Mouse (Mus musculus): ENCODE data around the gene 1600002K03Rik. TPM values are rescaled to one million over a fixed set of nuclear protein-coding genes. Genes with fewer than 3 reads are reported as not detected.
A peak's percentile ranks its signal among the peaks of the same experiment; 100 is the strongest.

The 1600002K03Rik gene
- total RNA-seq, 1 experiment from 2014 or later, result 15.6 TPM

GRCm38 (mm10) chr10:80139975-80140665 is 32.6 kb upstream of the 1600002K03Rik start:
- no peak for ATAC-seq (replicated peaks; ENCODE audit: low read depth, poor library complexity, severe bottlenecking)

GRCm38 (mm10) chr10:80140666-80141035 is 32.1 kb upstream of the 1600002K03Rik start, which contains the start of gene Cbarp:
Gene Cbarp, minus strand, starts transcription at chr10:80140835.
- no peak for ATAC-seq (replicated peaks; ENCODE audit: low read depth, poor library complexity, severe bottlenecking)

- peak; percentile 83 for ATAC-seq (replicated peaks; ENCODE audit: low read depth, poor library complexity, severe bottlenecking)
Observed at GRCm38 (mm10) chr10:80141243-80141642, 31.5 kb upstream of the 1600002K03Rik start.

- ATAC-seq (replicated peaks; ENCODE audit: low read depth, poor library complexity, severe bottlenecking), result peak; percentile 71
Observed at GRCm38 (mm10) chr10:80141786-80142529, 30.8 kb upstream of the 1600002K03Rik start.

DNA sequence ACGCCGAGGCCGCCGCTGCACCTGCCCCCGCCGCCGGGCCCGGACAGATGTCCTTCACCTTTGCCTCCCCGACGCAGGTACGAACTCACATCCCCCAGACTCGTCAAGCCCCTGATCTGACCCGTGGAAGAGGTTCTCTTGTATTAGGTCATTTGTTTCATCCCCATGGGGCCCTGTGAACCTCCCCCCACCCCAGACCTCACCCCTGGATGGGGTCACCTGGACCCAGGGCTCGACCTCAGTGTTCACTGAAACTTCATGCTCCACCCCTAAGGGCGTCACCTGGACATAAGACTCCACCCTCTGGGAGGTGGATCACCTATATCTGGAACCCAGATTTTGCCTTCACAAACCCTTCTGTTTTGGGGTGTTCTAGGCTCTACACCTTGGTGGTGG is 30.2 kb upstream of the 1600002K03Rik start:
- no peak for ATAC-seq (replicated peaks; ENCODE audit: low read depth, poor library complexity, severe bottlenecking)

- ATAC-seq (replicated peaks; ENCODE audit: low read depth, poor library complexity, severe bottlenecking), result no peak
Observed at GRCm38 (mm10) chr10:80143664-80144063, 29.1 kb upstream of the 1600002K03Rik start.

- no peak for ATAC-seq (replicated peaks; ENCODE audit: low read depth, poor library complexity, severe bottlenecking)
Observed at GRCm38 (mm10) chr10:80144159-80144558, 28.6 kb upstream of the 1600002K03Rik start.

GRCm38 (mm10) chr10:80144864-80145838 is 27.6 kb upstream of the 1600002K03Rik start:
- no peak for ATAC-seq (replicated peaks; ENCODE audit: low read depth, poor library complexity, severe bottlenecking)

- ATAC-seq (replicated peaks; ENCODE audit: low read depth, poor library complexity, severe bottlenecking), result no peak
Observed at GRCm38 (mm10) chr10:80145896-80146295, 26.8 kb upstream of the 1600002K03Rik start.

GRCm38 (mm10) chr10:80146568-80147011 is 26.2 kb upstream of the 1600002K03Rik start:
- no peak for ATAC-seq (replicated peaks; ENCODE audit: low read depth, poor library complexity, severe bottlenecking)

GRCm38 (mm10) chr10:80147146-80147718 is 25.5 kb upstream of the 1600002K03Rik start:
- ATAC-seq (replicated peaks; ENCODE audit: low read depth, poor library complexity, severe bottlenecking), result no peak

GRCm38 (mm10) chr10:80147719-80148601 is 24.8 kb upstream of the 1600002K03Rik start, which contains the start of gene Midn:
Gene Midn, plus strand, starts transcription at chr10:80148272.
- ATAC-seq (replicated peaks; ENCODE audit: low read depth, poor library complexity, severe bottlenecking), result peak; percentile 12

GRCm38 (mm10) chr10:80148610-80149290 is 24.0 kb upstream of the 1600002K03Rik start:
- peak; percentile 20 for ATAC-seq (replicated peaks; ENCODE audit: low read depth, poor library complexity, severe bottlenecking)

DNA sequence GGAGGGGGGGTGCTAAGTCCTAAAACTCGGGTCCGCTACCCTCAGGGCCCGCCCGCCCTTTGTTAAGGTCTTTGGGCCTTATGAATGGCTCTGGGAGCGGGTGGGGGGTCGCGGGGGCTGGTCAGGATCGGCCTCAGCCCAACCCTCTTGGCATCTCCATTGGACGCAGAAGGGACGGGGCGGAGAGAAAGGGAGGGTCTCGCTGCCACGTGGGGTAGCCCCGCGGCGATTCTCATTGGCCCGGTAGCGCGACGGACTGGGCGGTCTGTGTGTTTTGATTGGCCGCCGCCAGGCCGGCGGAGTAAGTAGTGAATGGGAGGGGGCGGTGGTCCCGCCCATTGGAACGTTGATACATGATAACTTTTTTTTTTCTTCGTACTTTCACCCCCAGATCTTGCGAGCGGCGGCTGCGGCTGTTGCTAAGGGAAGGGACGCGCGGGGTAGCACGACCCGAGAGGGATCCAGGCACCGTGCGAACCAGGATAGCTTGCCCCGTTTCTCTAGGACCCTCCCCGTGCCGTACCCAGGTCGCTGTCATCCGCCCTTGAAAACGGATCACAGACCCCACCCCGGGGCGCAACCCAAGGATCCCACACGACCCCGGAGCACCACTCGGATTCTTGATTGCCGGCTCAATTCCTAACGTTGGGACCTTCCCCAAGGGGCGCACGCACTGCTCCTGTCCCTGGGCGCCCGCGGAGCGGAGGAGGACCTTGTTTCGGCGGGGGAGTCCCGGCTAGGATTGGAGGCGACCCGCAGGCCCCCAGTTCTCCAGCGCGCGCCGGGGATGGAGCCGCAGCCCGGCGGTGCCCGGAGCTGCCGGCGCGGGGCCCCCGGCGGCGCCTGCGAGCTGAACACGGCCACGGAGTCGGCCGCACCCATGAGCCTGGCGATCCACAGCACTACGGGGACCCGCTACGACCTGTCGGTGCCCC is 23.2 kb upstream of the 1600002K03Rik start:
- peak; percentile 66 for ATAC-seq (replicated peaks; ENCODE audit: low read depth, poor library complexity, severe bottlenecking)

- ATAC-seq (replicated peaks; ENCODE audit: low read depth, poor library complexity, severe bottlenecking), result no peak
Observed at GRCm38 (mm10) chr10:80150226-80151210, 22.2 kb upstream of the 1600002K03Rik start.
